Mouse (Mus musculus) embryonic fibroblast, embryonic 13.5 days (primary cell): ENCODE measurements around the gene Ndrg4.

Experiments
- CTCF ChIP-seq: IDR thresholded peaks from 2 replicates; pipeline ENCODE4 v1.5.1; 2011; ENCODE audit warnings: mild to moderate bottlenecking, control low read depth, low read length, moderate library complexity, borderline replicate concordance; ENCODE audit not compliant: insufficient read depth
- POLR2A ChIP-seq: IDR thresholded peaks from 2 replicates; pipeline ENCODE4 v1.6.1; 2011; ENCODE audit warnings: low read depth, mild to moderate bottlenecking, control low read depth, low read length, moderate library complexity

GRCm38 (mm10) chr8:95714367-95714766 is 37.6 kb downstream of the Ndrg4 start:
- TF ChIP-seq POLR2A, result no peak
- no peak for TF ChIP-seq CTCF
